Mouse (Mus musculus): ENCODE data around the gene Epb42. TPM values are rescaled to one million over a fixed set of nuclear protein-coding genes. Genes with fewer than 3 reads are reported as not detected.

The Epb42 gene
- 3.9 and 4.8 TPM in 2 replicates for polyA plus RNA-seq (2016; fragmentation: Nextera tagmentation; extraction: Ambion mirVana)

- Histone ChIP-seq H3K36me3 (no peaks in the 10 kb centered on the region), H3K4me2 (no peak within 1 kb of the TSS), H3K4me3 (replicated peaks) (no peak within 1 kb of the TSS), H3K27ac (no peak within 1 kb of the TSS), H3K4me1 (replicated peaks) (no peaks in the 10 kb centered on the region), H3K27me3 (0 out of 2 replicates have a peak, but pooled peaks cover 3% of the 10 kb centered on the region), H3K9me3 (no peaks in the 10 kb centered on the region), H3K9ac (replicated peaks) (no peak within 1 kb of the TSS)
- no peak for ATAC-seq (ENCODE audit: insufficient number of reproducible peaks, insufficient read depth, low FRiP score, low TSS enrichment, low read depth)
- 62% methylated on average over 5 of the region's 5 CpGs for WGBS
These were observed at the start of gene Epb42 for GRCm38 (mm10) chr2:121036733-121037341. Gene Epb42, minus strand, starts transcription at chr2:121037072.

GRCm38 (mm10) chr2:121085480-121086185 lies 48.8 kb upstream of the Epb42 start, which contains the start of gene Tgm5:
Gene Tgm5, minus strand, starts transcription at chr2:121085841.
- 60% methylated on average over 6 of the region's 6 CpGs for WGBS
- no peak within 1 kb of the TSS for H3K27ac ChIP-seq
- H3K27me3 ChIP-seq: peaks cover 5% of the 10 kb centered on the region; the same call in 1 of the 2 replicates
- H3K9me3 ChIP-seq: no peaks in the 10 kb centered on the region
- no peaks in the 10 kb centered on the region for H3K4me1 ChIP-seq (replicated peaks)
- H3K9ac ChIP-seq (replicated peaks): no peak within 1 kb of the TSS
- H3K36me3 ChIP-seq: no peaks in the 10 kb centered on the region
- ATAC-seq (ENCODE audit: insufficient number of reproducible peaks, insufficient read depth, low FRiP score, low TSS enrichment, low read depth): no peak
- no peak within 1 kb of the TSS for H3K4me2 ChIP-seq
- no peak within 1 kb of the TSS for H3K4me3 ChIP-seq (replicated peaks)

GRCm38 (mm10) chr2:121082626-121083025 lies 45.8 kb upstream of the Epb42 start:
- ATAC-seq (ENCODE audit: insufficient number of reproducible peaks, insufficient read depth, low FRiP score, low TSS enrichment, low read depth): no peak
- 97% methylated on average over 1 of the region's 1 CpGs for WGBS
- Histone ChIP-seq H3K4me3 (replicated peaks) (no peak overlapping the region), H3K9me3 (no peaks in the 10 kb centered on the region), H3K4me2 (no peak overlapping the region), H3K9ac (replicated peaks) (no peak overlapping the region), H3K27me3 (peaks cover 5% of the 10 kb centered on the region), H3K27ac (no peak overlapping the region), H3K36me3 (no peaks in the 10 kb centered on the region), H3K4me1 (replicated peaks) (no peaks in the 10 kb centered on the region)

- no peak overlapping the region for H3K9ac ChIP-seq (replicated peaks)
- H3K4me3 ChIP-seq (replicated peaks): no peak overlapping the region
- H3K27ac ChIP-seq: no peak overlapping the region
- 84% methylated on average over 7 of the region's 7 CpGs for WGBS
- no peaks in the 10 kb centered on the region for H3K27me3 ChIP-seq
- no peaks in the 10 kb centered on the region for H3K4me1 ChIP-seq (replicated peaks)
- no peaks in the 10 kb centered on the region for H3K9me3 ChIP-seq
- ATAC-seq (ENCODE audit: insufficient number of reproducible peaks, insufficient read depth, low FRiP score, low TSS enrichment, low read depth): no peak
- no peak overlapping the region for H3K4me2 ChIP-seq
- no peaks in the 10 kb centered on the region for H3K36me3 ChIP-seq
These were observed 37.9 kb upstream of the Epb42 start for GRCm38 (mm10) chr2:121074747-121075146.

GRCm38 (mm10) chr2:121071871-121072270 lies 35.0 kb upstream of the Epb42 start:
- Histone ChIP-seq H3K4me1 (replicated peaks) (no peaks in the 10 kb centered on the region), H3K9me3 (no peaks in the 10 kb centered on the region), H3K4me3 (replicated peaks) (no peak overlapping the region), H3K27me3 (no peaks in the 10 kb centered on the region), H3K27ac (no peak overlapping the region), H3K36me3 (no peaks in the 10 kb centered on the region), H3K9ac (replicated peaks) (no peak overlapping the region), H3K4me2 (no peak overlapping the region)
- no peak for ATAC-seq (ENCODE audit: insufficient number of reproducible peaks, insufficient read depth, low FRiP score, low TSS enrichment, low read depth)
- 80% methylated on average over 6 of the region's 6 CpGs for WGBS

- Histone ChIP-seq H3K27me3 (no peaks in the 10 kb centered on the region), H3K36me3 (no peaks in the 10 kb centered on the region), H3K9ac (replicated peaks) (no peak overlapping the region), H3K27ac (no peak overlapping the region), H3K4me2 (no peak overlapping the region), H3K4me1 (replicated peaks) (no peaks in the 10 kb centered on the region), H3K9me3 (no peaks in the 10 kb centered on the region), H3K4me3 (replicated peaks) (no peak overlapping the region)
- no peak for ATAC-seq (ENCODE audit: insufficient number of reproducible peaks, insufficient read depth, low FRiP score, low TSS enrichment, low read depth)
- 68% methylated on average over 6 of the region's 6 CpGs for WGBS
These were observed 32.6 kb upstream of the Epb42 start for GRCm38 (mm10) chr2:121069506-121069905.

GRCm38 (mm10) chr2:121067116-121067515 lies 30.2 kb upstream of the Epb42 start:
- H3K4me1 ChIP-seq (replicated peaks): no peaks in the 10 kb centered on the region
- H3K4me2 ChIP-seq: no peak overlapping the region
- no peak for ATAC-seq (ENCODE audit: insufficient number of reproducible peaks, insufficient read depth, low FRiP score, low TSS enrichment, low read depth)
- H3K4me3 ChIP-seq (replicated peaks): no peak overlapping the region
- no peaks in the 10 kb centered on the region for H3K9me3 ChIP-seq
- no peaks in the 10 kb centered on the region for H3K27me3 ChIP-seq
- H3K9ac ChIP-seq (replicated peaks): no peak overlapping the region
- no peak overlapping the region for H3K27ac ChIP-seq
- H3K36me3 ChIP-seq: no peaks in the 10 kb centered on the region
- WGBS: 73% methylated on average over 4 of the region's 4 CpGs

GRCm38 (mm10) chr2:121061315-121061714 lies 24.4 kb upstream of the Epb42 start:
- H3K36me3 ChIP-seq: no peaks in the 10 kb centered on the region
- H3K4me2 ChIP-seq: no peak overlapping the region
- H3K4me3 ChIP-seq (replicated peaks): no peak overlapping the region
- 58% methylated on average over 2 of the region's 2 CpGs for whole genome bisulfite sequencing
- H3K4me1 ChIP-seq (replicated peaks): no peaks in the 10 kb centered on the region
- no peaks in the 10 kb centered on the region for H3K9me3 ChIP-seq
- H3K9ac ChIP-seq (replicated peaks): no peak overlapping the region
- H3K27ac ChIP-seq: no peak overlapping the region
- no peak for ATAC-seq (ENCODE audit: insufficient number of reproducible peaks, insufficient read depth, low FRiP score, low TSS enrichment, low read depth)
- H3K27me3 ChIP-seq: no peaks in the 10 kb centered on the region

GRCm38 (mm10) chr2:121057997-121058396 lies 21.1 kb upstream of the Epb42 start:
- Histone ChIP-seq H3K4me3 (replicated peaks) (no peak overlapping the region), H3K4me1 (replicated peaks) (no peaks in the 10 kb centered on the region), H3K9ac (replicated peaks) (no peak overlapping the region), H3K4me2 (no peak overlapping the region), H3K27me3 (no peaks in the 10 kb centered on the region), H3K36me3 (no peaks in the 10 kb centered on the region), H3K9me3 (no peaks in the 10 kb centered on the region), H3K27ac (no peak overlapping the region)
- ATAC-seq (ENCODE audit: insufficient number of reproducible peaks, insufficient read depth, low FRiP score, low TSS enrichment, low read depth): no peak
- 61% methylated on average over 6 of the region's 6 CpGs for WGBS

GRCm38 (mm10) chr2:121055915-121056314 lies 19.0 kb upstream of the Epb42 start:
- H3K36me3 ChIP-seq: no peaks in the 10 kb centered on the region
- H3K4me3 ChIP-seq (replicated peaks): no peak overlapping the region
- no peak for ATAC-seq (ENCODE audit: insufficient number of reproducible peaks, insufficient read depth, low FRiP score, low TSS enrichment, low read depth)
- H3K4me2 ChIP-seq: no peak overlapping the region
- H3K27ac ChIP-seq: no peak overlapping the region
- 88% methylated on average over 6 of the region's 6 CpGs for WGBS
- no peaks in the 10 kb centered on the region for H3K27me3 ChIP-seq
- H3K9ac ChIP-seq (replicated peaks): no peak overlapping the region
- no peaks in the 10 kb centered on the region for H3K9me3 ChIP-seq
- no peaks in the 10 kb centered on the region for H3K4me1 ChIP-seq (replicated peaks)

GRCm38 (mm10) chr2:121054060-121054459 lies 17.2 kb upstream of the Epb42 start:
- no peak overlapping the region for H3K4me2 ChIP-seq
- 69% methylated on average over 2 of the region's 2 CpGs for WGBS

More at GRCm38 (mm10) chr2:121054060-121054459, 17.2 kb upstream of the Epb42 start:
- H3K27ac ChIP-seq: no peak overlapping the region
- H3K9me3 ChIP-seq: no peaks in the 10 kb centered on the region
- no peaks in the 10 kb centered on the region for H3K4me1 ChIP-seq (replicated peaks)
- ATAC-seq (ENCODE audit: insufficient number of reproducible peaks, insufficient read depth, low FRiP score, low TSS enrichment, low read depth): no peak
- H3K4me3 ChIP-seq (replicated peaks): no peak overlapping the region
- no peaks in the 10 kb centered on the region for H3K36me3 ChIP-seq
- H3K9ac ChIP-seq (replicated peaks): no peak overlapping the region
- H3K27me3 ChIP-seq: no peaks in the 10 kb centered on the region

Measured in limb, embryonic 12.5 days (tissue).